Mouse (Mus musculus) left cerebral cortex, adult 8-10 months (tissue): Measurements from ENCODE around the gene Olfr366. TPM values are rescaled to one million over a fixed set of nuclear protein-coding genes. Genes with fewer than 3 reads are reported as not detected.
"Not testable (repeated sequence)": the region's sequence is repeated elsewhere in the genome, so short reads cannot be mapped to it uniquely, and the experiment has no call there.

Experiments
- DNase-seq, 2 experiments: peaks; one replicate each; pipeline ENCODE4 v3.0.0; 2022; ENCODE audit warnings: low spot score in 2 of 2
- total RNA-seq, 4 experiments: library from RNA; stranded (reverse); gene quantifications; 2 replicates each; pipeline ENCODE4 v1.2.4; 2022

Olfr366 gene
- not detected for total RNA-seq

DNA sequence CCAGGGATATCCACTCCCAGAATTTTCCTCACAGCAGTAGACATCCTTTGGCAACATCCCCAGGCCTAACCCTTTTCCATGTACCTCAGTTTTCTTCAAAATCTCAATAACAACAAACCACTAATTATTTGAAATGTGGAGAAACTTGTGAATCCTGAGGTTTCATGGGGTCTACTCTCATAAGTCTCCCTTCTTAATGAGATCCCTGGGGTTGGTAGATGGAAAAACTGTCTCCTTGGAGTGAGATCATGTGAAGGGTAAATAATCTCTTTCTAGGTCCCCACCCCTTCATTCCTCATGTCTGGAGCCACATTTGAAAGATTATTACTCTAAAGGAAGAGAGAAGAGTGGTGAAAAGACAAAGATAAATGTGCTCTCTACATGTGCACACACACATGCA lies at the start of gene Olfr366:
TSS of gene Olfr366 (plus strand) at position 301 of the 400 bp plus-strand sequence.
- no peak for DNase-seq

DNA sequence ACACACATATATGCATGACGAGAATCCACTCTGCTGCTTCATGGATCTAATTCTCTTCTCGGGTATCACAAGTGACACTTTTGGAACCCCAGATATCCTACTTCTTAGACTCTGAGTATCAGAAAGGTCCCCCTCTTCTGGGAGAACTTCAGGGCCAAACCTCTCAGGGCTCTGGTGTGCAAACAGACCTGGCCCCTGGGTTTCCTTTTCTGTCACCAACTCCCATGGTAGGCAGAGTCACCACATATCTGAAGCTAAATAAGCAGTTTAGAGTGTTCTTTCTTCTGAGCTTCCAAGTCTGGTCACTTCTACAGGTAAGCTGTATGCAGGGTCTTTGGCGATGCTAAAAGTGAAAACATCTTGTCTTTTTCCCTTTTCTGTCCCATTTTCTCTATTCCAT lies 23.5 kb upstream of the Olfr366 start, which contains the start of gene Olfr365:
TSS of gene Olfr365 (plus strand) at position 301 of the 400 bp plus-strand sequence.
- no peak for DNase-seq

DNA sequence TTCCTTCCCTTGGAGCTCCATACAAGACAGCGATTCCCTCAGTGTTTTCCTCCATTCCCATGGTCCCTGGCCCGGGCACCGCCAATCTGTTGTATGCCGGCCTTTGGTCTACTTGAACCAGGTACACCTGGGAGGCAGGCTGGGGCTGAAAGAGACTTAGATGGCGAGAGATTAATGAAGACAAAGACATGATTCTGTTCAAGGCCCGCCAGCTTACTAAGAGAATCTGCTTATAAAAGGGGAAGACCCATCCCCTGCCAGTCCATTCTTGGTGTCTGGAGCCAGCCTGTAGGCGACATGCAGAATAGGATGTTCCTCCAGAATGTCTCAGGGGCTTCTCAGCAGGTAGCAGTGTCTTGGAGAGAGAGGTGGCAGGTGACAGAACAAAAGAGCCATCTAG lies 50.4 kb downstream of the Olfr366 start:
- not testable (repeated sequence) for DNase-seq

Other genes starting within 250 kb of the Olfr366 start
- gene Olfr357, start 217.7 kb upstream of the Olfr366 start, total RNA-seq = not detected
- not detected for gene Olfr358, start 202.2 kb upstream of the Olfr366 start, total RNA-seq
- gene Olfr360, start 145.8 kb upstream of the Olfr366 start, total RNA-seq = not detected
- not detected for gene Olfr361, start 122.3 kb upstream of the Olfr366 start, total RNA-seq
- not detected for gene Olfr362, start 93.7 kb upstream of the Olfr366 start, total RNA-seq
- gene Olfr364-ps1, start 72.3 kb upstream of the Olfr366 start, total RNA-seq = not detected
- under 1 TPM in 1 of 4 experiments, not detected in 3; 0.07 TPM for gene Olfr365, start 23.4 kb upstream of the Olfr366 start, total RNA-seq
- gene Olfr368, start 114.9 kb downstream of the Olfr366 start, total RNA-seq = not detected
- gene Pdcl, start 147.8 kb downstream of the Olfr366 start, total RNA-seq = 10 to 100 TPM; 21.7 to 27.5 (median 23.7) TPM
- 10 to 100 TPM; 75.6 to 92.0 (median 82.8) TPM for gene Rc3h2, start 211.3 kb downstream of the Olfr366 start, total RNA-seq
- 10 to 100 TPM in 1 of 4 experiments, 1 to 10 TPM in 3; 8.4 to 11.1 (median 9.1) TPM for gene Zbtb26, start 231.6 kb downstream of the Olfr366 start, total RNA-seq
- gene Zbtb6, start 231.6 kb downstream of the Olfr366 start, total RNA-seq = 10 to 100 TPM; 12.6 to 14.9 (median 14.0) TPM
- gene Rabgap1, start 231.7 kb downstream of the Olfr366 start, total RNA-seq = 100 to 1,000 TPM in 1 of 4 experiments, 10 to 100 TPM in 3; 88.3 to 108 (median 96.0) TPM